Mouse (Mus musculus): ENCODE measurements around the gene Aif1.

DNA sequence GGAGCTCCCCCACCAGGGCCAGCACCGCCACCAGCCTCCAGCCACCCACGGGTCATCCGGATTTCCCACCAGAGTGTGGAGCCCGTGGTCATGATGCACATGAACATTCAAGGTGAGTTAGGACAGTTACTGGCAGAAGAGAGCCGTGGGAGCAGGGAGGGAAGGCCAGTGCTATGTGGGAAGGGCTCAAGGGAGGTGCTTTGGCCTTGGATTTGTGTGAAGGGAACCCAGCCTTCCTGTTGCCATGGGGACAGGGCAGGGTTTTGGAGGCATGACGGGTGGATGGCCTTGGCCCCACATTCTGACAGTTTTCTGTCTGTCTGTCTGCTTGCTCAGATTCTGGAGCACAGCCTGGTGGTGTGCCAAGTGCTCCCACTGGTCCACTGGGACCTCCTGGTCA, 33.9 kb downstream of the Aif1 start:
- no peak for TF ChIP-seq POLR2A (IDR thresholded peaks at IDR 0.05; ENCODE audit: extremely low read depth, insufficient read depth, low read length)
- TF ChIP-seq CTCF (IDR thresholded peaks at IDR 0.05; ENCODE audit: extremely low read depth, insufficient read depth, low read length): no peak
